Mouse (Mus musculus) lung, embryonic 14.5 days (tissue): ENCODE results near the gene Gstt2. TPM values are rescaled to one million over a fixed set of nuclear protein-coding genes. Genes with fewer than 3 reads are reported as not detected.

ENCODE experiments used
- ATAC-seq: fragments of 200-750 bp; cut with Nextera tagmentation; 2 replicates; pipeline ENCODE4 v1.8.0; 2017; ENCODE audit warnings: mild to moderate bottlenecking, moderate TSS enrichment, moderate library complexity; ENCODE audit not compliant: insufficient read depth
- DNase-seq: peaks from one replicate; pipeline ENCODE4 v3.0.0-alpha.2; 2015
- H3K27ac ChIP-seq: fragments of 300-500 bp; sonication (generic); 2 replicates; pipeline ENCODE4 v1.5.1; 2014; ENCODE audit warnings: low read depth, mild to moderate bottlenecking, moderate library complexity
- H3K27me3 ChIP-seq: fragments of 300-500 bp; sonication (generic); 2 replicates; pipeline ENCODE4 v1.6.1; 2014; ENCODE audit warnings: low read length, control low read depth; ENCODE audit not compliant: insufficient read depth
- H3K36me3 ChIP-seq: fragments of 300-500 bp; sonication (generic); 2 replicates; pipeline ENCODE4 v1.6.1; 2014; ENCODE audit warnings: control low read depth; ENCODE audit not compliant: insufficient read depth
- H3K4me1 ChIP-seq: fragments of 300-500 bp; sonication (generic); 2 replicates; pipeline ENCODE4 v1.6.1; 2014; ENCODE audit warnings: antibody characterized with exemption, control low read depth; ENCODE audit not compliant: insufficient read depth
- H3K4me2 ChIP-seq: fragments of 300-500 bp; sonication (generic); 2 replicates; pipeline ENCODE4 v1.6.1; 2014; ENCODE audit warnings: mild to moderate bottlenecking
- H3K4me3 ChIP-seq: fragments of 300-500 bp; sonication (generic); 2 replicates; pipeline ENCODE4 v1.5.1; 2014; ENCODE audit warnings: low read depth, low read length
- H3K9ac ChIP-seq: fragments of 300-500 bp; sonication (generic); 2 replicates; pipeline ENCODE4 v1.6.1; 2014
- H3K9me3 ChIP-seq: fragments of 300-500 bp; sonication (generic); 2 replicates; pipeline ENCODE4 v1.6.1; 2016; ENCODE audit warnings: low read depth, low read length, control low read depth
- CTCF ChIP-seq: IDR thresholded peaks from 2 replicates; pipeline ENCODE4 v1.5.1; 2016; ENCODE audit warnings: antibody characterized with exemption, low read depth
- whole genome bisulfite sequencing: fragments of 180-500 bp; shearing (Covaris S2); extraction: QIAGEN DNeasy Blood & Tissue Kit; methylation state at CpG from one replicate; pipeline ENCODE4 v1.1.7; 2014; 5-methylcytosine and 5-hydroxymethylcytosine counted together
- polyA plus RNA-seq: library from polyadenylated mRNA; unstranded; fragments of >200 nt; fragmentation: Nextera tagmentation; extraction: Ambion mirVana; gene quantifications from 2 replicates; pipeline ENCODE4 v1.2.1, GENCODE M21; 2014

Gene Gstt2
- polyA plus RNA-seq, 1 experiment from 2014 or later = 28.0 TPM

GRCm38 (mm10) chr10:75789081-75789735 lies 48.0 kb downstream of the Gstt2 start:
- Histone ChIP-seq H3K4me3 (no peak overlapping the region), H3K27ac (no peak overlapping the region), H3K4me1 (peaks cover 3% of the 10 kb centered on the region; the same call in 1 of the 2 replicates), H3K9ac (no peak overlapping the region), H3K4me2 (no peak overlapping the region), H3K27me3 (no peaks in the 10 kb centered on the region), H3K36me3 (no peaks in the 10 kb centered on the region), H3K9me3 (no peaks in the 10 kb centered on the region)
- DNase-seq (no peak), ATAC-seq (no peak)
- WGBS = 80% methylated on average over 6 of the region's 6 CpGs
- no peak for TF ChIP-seq CTCF

GRCm38 (mm10) chr10:75788277-75788676 lies 48.9 kb downstream of the Gstt2 start:
- Histone ChIP-seq H3K27ac (no peak overlapping the region), H3K9ac (no peak overlapping the region), H3K4me3 (no peak overlapping the region), H3K36me3 (no peaks in the 10 kb centered on the region), H3K9me3 (no peaks in the 10 kb centered on the region), H3K4me2 (no peak overlapping the region), H3K27me3 (no peaks in the 10 kb centered on the region), H3K4me1 (peaks cover 3% of the 10 kb centered on the region; the same call in 1 of the 2 replicates)
- TF ChIP-seq CTCF = no peak
- DNase-seq (no peak), ATAC-seq (no peak)
- WGBS = 89% methylated on average over 8 of the region's 8 CpGs

DNA sequence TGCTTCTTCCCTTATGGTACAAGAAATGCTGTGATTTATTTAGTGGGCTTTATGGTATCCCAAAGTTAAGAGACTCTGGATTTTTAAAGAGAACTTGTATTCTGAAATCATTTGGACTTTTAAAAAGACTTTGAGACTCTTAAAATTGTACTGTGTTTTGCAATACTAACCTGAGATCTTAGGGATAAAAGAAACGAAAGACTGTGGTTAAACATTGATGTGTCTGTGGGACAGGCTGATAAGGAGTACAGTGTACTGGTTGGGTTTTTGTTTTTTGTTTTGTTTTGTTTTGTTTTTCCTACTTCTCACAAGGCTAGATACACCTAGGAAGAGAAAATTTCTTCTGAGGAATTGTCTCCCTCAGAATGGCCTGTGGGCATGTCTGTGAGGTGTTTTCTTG lies 51.8 kb downstream of the Gstt2 start:
- no peak for DNase-seq
- Histone ChIP-seq H3K9me3 (no peaks in the 10 kb centered on the region), H3K4me3 (no peak overlapping the region), H3K36me3 (no peaks in the 10 kb centered on the region), H3K4me1 (no peaks in the 10 kb centered on the region), H3K4me2 (no peak overlapping the region), H3K27me3 (peaks cover 4% of the 10 kb centered on the region; the same call in 1 of the 2 replicates), H3K9ac (no peak overlapping the region), H3K27ac (no peak overlapping the region)
- ATAC-seq = no peak
- TF ChIP-seq CTCF = no peak
- whole genome bisulfite sequencing = 61% methylated on average over 1 of the region's 1 CpGs

Other genes with a start within 250 kb of the Gstt2 start
- gene Ggt5, start 248.1 kb downstream of the Gstt2 start, polyA plus RNA-seq = 0.43 and 0.71 TPM in 2 replicates
- 5.8 and 5.9 TPM in 2 replicates for gene Susd2, start 193.4 kb downstream of the Gstt2 start, polyA plus RNA-seq
- 41.1 and 50.0 TPM in 2 replicates for gene Cabin1, start 73.1 kb downstream of the Gstt2 start, polyA plus RNA-seq
- gene Ddt, start 64.0 kb downstream of the Gstt2 start, polyA plus RNA-seq = 61.6 and 71.6 TPM in 2 replicates
- not detected in 2 replicates for gene Gm20441, start 56.5 kb downstream of the Gstt2 start, polyA plus RNA-seq
- gene Gstt3, start 56.0 kb downstream of the Gstt2 start, polyA plus RNA-seq = 18.9 and 19.8 TPM in 2 replicates
- 23.5 and 24.8 TPM in 2 replicates for gene Gstt1, start 38.8 kb downstream of the Gstt2 start, polyA plus RNA-seq
- gene Gstt4, start 14.9 kb downstream of the Gstt2 start, polyA plus RNA-seq = not detected in 2 replicates
- 2,116 and 2,356 TPM in 2 replicates for gene Mif, start 22.8 kb upstream of the Gstt2 start, polyA plus RNA-seq
- 1.9 and 2.0 TPM in 2 replicates for gene Derl3, start 56.0 kb upstream of the Gstt2 start, polyA plus RNA-seq
- gene Smarcb1, start 84.2 kb upstream of the Gstt2 start, polyA plus RNA-seq = 199 and 219 TPM in 2 replicates
- 24.3 and 35.2 TPM in 2 replicates for gene Chchd10, start 95.7 kb upstream of the Gstt2 start, polyA plus RNA-seq
- 61.8 and 61.9 TPM in 2 replicates for gene Mmp11, start 99.1 kb upstream of the Gstt2 start, polyA plus RNA-seq
- 0.30 and 0.39 TPM in 2 replicates for gene Gm867, start 103.2 kb upstream of the Gstt2 start, polyA plus RNA-seq
- gene Vpreb3, start 105.6 kb upstream of the Gstt2 start, polyA plus RNA-seq = 0.63 and 0.87 TPM in 2 replicates
- gene Gm5134, start 117.1 kb upstream of the Gstt2 start, polyA plus RNA-seq = 0.14 TPM in 1 of 2 replicates, not detected in the other
- 24.9 and 26.2 TPM in 2 replicates for gene Zfp280b, start 195.2 kb upstream of the Gstt2 start, polyA plus RNA-seq